Mouse (Mus musculus) adipocyte (in vitro differentiated cells): ENCODE results near the gene Slc29a1.

Experiments
- DNase-seq: peaks from one replicate; pipeline ENCODE4 v3.0.0-alpha.2; 2016; ENCODE audit warnings: low spot score

Slc29a1 gene

GRCm38 (mm10) chr17:45589236-45589635 is 10.2 kb downstream of the Slc29a1 start:
- no peak for DNase-seq

- DNase-seq, result no peak
Observed at GRCm38 (mm10) chr17:45588370-45588769, 11.0 kb downstream of the Slc29a1 start.

DNA sequence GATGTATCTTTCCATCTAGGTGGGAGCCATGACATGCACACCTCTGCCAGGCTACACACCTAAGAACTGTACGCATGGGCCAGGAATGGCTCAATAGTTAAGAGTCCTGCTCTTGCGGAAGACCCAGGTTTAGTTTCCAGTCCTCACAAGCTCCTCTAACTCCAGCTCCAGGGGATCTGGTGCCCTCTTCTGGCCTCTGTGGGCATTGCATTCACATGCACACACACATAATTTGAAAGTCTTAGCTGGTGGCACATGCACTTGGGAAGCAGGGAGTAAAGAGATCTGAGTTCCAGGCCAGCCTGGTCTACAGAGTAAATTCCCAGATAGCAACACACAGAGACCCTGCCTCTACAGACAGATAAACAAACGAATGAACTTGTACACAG is 13.0 kb downstream of the Slc29a1 start:
- DNase-seq, result no peak

GRCm38 (mm10) chr17:45585725-45586448 is 13.5 kb downstream of the Slc29a1 start:
- no peak for DNase-seq

GRCm38 (mm10) chr17:45584939-45585678 is 14.3 kb downstream of the Slc29a1 start:
- peak; percentile 87 for DNase-seq

DNA sequence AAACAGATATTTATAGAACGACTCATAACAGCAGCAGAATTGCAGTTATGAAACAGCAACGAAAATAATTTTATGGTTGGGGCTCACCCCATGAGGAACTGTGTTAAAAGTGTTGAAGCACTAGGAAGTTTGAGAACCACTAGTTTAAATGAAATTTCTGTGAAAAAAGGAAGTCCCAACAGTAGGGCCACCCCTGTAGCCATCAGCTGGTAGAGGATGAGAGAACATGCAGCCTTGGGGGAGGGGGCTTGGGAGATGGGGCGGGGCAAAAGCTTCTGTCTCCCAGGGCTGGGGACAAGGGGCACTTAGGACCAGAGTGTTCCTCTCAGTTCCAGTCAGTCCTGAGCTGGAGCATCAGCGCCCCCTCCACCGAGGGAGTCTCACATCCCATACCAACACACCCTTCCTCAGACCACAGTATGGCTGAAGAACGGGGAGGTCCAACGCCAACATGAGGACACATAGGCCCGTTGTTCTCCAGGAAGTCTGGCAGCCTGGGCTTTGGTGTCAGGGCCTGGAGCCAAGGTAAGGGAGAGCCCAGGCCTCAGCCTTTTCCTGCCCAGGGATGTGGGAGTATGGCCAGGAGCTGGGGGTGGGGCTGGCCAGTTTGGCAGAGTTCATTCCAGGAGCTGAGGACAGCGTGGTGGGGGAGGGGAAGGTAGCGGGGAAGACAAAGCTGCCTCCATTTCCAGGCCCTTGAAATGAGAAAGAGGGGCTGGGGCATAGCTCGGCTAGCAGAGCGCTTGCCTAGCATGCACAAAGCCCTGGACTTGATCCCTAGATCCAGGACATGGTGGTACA is 15.1 kb downstream of the Slc29a1 start:
- peak; percentile 97 for DNase-seq

DNA sequence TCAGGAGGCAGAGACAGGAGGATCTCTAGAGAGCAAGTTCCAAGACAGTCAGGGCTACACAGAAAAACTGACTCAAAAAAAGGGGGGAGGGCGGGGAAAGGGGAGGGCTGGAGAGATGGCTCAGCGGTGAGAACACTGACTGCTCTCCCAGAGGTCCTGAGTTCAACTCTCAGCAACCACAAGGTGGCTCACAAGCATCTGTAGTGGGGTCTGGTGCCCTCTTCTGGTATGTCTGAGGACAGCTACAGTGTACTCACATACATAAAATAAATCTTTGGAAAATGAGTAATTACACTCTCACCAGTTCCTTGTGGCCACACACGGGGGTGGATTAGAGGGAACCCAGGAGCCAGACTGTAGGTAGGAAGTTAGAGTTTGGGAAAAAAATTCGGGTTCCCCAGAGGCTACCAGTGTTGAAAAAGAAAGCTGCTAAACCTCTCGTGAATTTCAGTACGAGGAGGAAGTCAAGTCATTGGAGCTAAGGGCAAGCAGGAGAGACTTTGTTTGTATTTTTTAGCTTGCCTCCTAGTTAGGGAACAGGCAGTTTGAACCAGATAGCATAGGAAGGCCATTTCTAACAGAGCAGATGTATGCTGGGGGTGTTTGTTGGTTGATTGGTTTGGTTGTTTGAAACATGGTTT is 16.6 kb downstream of the Slc29a1 start:
- DNase-seq, result peak; percentile 58

- no peak for DNase-seq
Observed at GRCm38 (mm10) chr17:45582188-45582587, 17.2 kb downstream of the Slc29a1 start.

- DNase-seq, result peak; percentile 91
Observed at GRCm38 (mm10) chr17:45581567-45581983, 17.8 kb downstream of the Slc29a1 start.

DNA sequence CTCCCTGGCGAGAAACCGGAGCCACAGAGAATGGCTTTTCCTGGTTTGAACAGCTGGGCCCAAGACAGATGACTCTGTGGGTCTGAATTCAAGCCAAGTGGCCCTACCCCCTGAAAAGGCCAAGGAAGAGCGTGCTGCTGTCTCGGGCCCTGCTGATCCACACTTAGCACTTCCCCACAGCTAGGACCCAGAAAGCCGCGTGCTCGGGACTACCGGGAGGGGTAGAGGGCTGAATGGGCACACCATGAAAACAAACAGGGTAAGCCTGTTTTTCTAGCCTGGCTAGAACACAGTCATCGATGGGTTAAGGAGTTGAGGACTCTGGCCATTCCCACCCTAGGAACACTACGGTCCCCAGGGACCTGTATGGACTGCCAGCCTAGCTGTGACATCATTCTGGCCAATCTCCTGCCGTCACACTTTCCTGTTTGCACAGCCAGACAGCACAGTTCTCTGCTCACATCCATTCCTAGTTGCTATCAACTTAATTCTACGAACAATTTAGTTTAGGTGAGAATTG is 18.4 kb downstream of the Slc29a1 start:
- DNase-seq, result no peak

- no peak for DNase-seq
Observed at GRCm38 (mm10) chr17:45579554-45579953, 19.9 kb downstream of the Slc29a1 start.

DNA sequence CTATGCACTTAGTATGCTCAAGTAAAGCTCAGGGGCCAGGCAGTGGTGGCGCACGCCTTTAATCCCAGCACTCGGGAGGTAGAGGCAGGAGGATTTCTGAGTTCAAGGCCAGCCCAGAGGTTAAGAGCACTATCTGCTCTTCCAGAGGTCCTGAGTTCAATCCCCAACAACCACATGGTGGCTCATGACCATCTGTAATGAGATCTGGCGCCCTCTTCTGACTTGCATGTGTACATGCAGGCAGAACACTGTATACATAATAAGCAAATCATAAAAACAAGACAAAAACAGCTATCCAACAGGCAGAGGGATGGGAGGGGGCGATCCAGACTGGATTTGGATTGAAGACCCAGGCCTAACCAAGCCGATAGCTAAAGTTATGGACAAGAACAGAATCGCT is 20.6 kb downstream of the Slc29a1 start:
- DNase-seq, result no peak

- no peak for DNase-seq
Observed at GRCm38 (mm10) chr17:45578242-45578641, 21.2 kb downstream of the Slc29a1 start.

DNA sequence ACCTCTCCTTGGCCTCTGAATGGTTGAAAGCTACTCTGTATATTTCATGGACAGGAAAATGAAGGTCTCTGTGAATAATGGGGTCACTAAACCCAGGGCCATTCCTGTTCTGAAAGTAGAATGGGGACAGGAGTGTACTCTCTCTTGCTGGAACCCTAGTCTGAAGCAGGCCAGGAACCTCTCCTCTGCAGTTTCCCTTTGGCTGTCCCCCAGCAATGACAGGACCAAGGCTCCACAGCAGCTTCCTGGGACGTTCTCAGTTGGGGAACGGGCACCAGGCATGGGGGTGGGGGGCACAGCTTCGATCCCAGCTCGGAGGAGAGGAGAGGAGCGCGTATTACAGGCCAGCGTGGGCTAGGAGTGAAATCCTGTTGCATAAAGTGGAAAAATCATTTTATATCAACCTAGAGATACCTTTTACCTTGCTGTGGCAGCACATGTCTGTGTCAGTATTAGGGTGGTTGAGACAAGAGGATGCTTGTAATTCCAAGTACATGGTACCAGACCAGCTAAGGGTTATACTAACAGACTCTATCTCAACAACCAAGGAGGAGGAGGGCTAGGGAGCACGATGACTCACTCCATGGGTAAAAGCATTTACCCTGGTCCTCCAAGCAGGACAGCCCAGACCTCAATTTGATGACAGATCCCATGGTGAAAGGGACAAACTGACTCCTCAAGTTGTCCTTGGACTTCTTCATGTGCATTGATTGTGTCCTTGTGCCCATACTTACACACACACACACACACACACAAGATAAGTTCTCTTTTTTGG is 24.1 kb downstream of the Slc29a1 start:
- no peak for DNase-seq

DNA sequence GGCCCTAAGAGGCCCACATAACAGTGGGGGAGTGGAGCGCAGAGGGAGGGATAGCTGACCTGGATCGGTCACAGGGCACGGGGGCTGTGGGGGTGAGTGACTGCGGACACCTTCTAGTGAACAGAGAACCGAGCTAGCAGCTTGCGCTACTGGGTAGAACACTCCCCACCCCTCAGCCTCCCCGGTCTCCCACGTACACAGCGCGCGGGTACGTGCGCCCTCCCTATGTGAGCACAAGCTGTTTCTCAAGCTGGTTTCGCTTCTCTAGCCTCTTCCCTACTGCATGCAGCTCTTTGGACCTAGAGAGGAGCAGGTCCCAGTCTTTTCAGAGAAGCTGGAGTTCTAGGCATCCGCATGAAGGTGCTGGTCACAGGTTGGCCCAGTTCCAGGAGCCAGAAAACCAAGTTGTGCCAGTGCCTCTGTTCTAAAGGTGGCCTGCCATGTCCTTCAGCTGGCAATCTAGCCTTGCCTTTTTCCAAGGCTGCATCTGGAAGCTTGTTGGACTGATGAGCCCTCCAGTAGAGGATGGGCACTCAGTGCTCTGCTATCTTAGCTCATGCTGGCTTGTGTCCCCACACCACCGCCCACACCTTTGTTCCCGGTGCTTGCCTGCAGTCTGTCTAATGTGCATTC is 25.2 kb downstream of the Slc29a1 start:
- peak; percentile 77 for DNase-seq

GRCm38 (mm10) chr17:45573780-45574123 is 25.7 kb downstream of the Slc29a1 start:
- DNase-seq, result peak; percentile 95

DNA sequence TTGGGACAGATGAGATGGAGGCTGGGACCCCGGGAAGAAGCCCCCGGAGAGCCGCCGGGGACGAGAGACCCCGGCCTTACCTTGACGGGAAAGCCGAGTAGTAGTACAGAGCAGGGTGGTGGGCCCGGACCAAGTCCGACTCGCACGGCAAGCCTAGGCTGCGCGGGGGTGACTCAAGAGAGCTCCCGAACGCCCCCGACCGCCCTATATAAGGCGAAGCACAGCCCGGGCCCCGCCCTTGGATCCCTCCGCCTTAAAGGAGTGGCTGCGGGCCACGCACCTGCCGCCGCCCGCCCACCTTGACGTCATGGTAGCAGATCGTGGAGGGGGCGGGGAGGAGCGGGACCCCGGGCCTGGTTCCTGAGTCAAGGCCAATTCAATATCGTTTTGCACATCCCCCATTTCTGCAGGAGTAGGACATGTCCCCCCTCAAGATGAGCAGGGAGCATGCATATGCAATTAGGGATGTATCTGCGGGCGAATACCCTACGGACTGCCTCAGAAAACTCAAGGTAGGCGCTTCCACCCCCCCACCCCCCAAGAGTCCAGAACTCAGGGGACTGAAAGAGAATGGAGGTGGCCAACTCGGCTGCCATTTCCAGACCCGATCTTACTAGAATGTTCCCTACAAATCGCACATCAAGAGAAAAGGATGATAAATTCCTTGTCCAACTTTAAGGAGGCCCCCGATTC is 26.2 kb downstream of the Slc29a1 start, which contains the start of gene Hsp90ab1:
Gene Hsp90ab1 (minus strand): TSS at position 185 of the 693 bp plus-strand sequence.
- DNase-seq, result peak; percentile 96

DNA sequence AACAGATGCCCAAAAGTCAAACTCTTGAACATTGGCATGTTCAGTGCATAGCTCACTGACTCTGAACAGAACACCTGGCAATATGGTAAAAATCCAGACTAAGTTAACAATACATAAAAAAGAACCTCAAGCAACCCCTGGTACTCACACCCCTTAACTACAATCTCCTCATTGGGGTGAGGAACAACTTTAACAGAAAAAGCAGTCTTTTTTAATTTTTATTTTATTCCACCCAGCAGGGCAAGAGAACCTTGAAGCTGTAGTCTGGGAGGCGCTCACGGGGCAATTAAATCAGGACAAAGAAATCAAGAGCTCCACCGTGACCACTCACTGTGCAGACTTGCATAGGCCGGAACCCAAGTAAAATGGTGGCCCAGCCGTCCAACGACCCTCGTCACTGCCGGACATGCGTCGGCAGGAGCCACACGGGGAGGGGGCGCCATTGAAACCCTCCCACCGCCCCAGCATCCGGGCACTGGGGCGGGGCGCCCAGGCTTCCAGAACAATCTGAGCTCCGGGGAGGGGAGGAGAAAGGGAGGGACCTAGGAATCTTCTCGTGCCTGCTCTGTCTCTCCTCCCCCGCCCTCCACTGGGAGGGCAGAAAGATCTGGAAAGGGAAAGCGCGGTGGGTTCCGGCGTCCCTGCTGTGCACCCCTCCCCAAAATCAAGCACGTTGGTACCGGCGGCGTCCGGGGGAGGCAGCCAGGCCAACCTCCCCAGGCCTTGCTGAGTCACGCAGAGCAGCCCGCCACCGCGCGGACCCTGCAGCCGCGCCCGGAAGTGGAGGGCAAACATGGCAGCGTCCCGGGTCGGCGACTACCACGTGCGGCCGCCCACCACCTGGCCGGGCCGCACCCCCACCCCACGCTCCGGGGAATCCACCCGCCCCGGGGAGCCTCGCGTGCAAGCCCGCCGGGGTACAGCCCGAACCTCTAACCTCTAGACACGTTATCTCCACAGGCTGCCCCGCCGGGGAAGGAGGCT is 27.0 kb downstream of the Slc29a1 start:
- DNase-seq, result peak; percentile 87

GRCm38 (mm10) chr17:45569999-45570398 is 29.4 kb downstream of the Slc29a1 start:
- DNase-seq, result no peak
